Mouse (Mus musculus) ES-Bruce4 (cell line): ENCODE measurements around the gene Zfp697.

Experiments used
- CTCF ChIP-seq: IDR thresholded peaks from one replicate; pipeline ENCODE4 v1.8.1; 2011; ENCODE audit warnings: low read depth, low read length
- POLR2A ChIP-seq: IDR thresholded peaks from one replicate; pipeline ENCODE4 v1.8.1; 2011; ENCODE audit warnings: low read length; ENCODE audit not compliant: insufficient read depth

DNA sequence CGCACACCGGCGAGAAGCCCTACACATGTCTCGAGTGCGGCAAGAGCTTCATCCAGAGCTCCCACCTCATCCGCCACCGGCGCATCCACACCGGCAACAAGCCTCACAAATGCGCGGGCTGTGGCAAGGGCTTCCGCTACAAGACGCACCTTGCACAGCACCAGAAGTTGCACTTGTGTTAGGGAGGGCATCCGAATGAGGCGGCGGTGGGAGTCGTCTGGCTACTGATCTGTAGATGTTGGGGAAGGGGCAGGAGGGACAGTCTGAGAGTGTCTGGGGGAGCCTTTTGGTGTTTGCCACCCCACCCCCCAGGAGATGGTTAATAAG lies 46.2 kb downstream of the Zfp697 start:
- TF ChIP-seq CTCF = no peak
- TF ChIP-seq POLR2A = no peak
